Mouse (Mus musculus) layer of hippocampus, postnatal 36 days (tissue): ENCODE data around the gene Car5a. TPM values are rescaled to one million over a fixed set of nuclear protein-coding genes. Genes with fewer than 3 reads are reported as not detected.
A peak's percentile ranks its signal among the peaks of the same experiment; 100 is the strongest.

Experiments used
- DNase-seq, 2 experiments: peaks; one replicate each; pipeline ENCODE4 v3.0.0; 2022
- total RNA-seq, 2 experiments: library from RNA; stranded (reverse); gene quantifications; 2 replicates each; pipeline ENCODE4 v1.2.3; 2021

Car5a gene
- not detected for total RNA-seq

DNA sequence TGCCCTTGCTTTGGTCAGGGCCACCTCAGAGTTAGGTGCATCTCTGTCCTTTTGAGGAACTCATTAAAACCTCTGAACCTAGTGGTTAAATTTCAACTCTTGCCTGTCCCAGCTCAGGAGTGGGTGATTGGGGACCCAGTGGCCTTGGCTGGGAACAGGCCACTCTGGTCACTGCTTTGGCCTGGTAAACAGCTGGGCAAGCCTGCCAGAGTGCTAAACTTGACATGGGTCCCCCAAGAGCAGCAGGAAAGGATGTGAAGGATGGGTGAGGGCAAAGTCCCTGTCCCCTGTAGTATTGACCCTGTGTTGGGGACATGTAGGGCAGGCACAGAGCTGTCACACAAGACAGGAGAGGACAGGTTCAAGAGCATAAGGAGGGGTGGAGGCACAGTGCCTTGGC is at the start of gene Car5a:
Gene Car5a (minus strand): TSS at position 74 of the 400 bp plus-strand sequence.
- DNase-seq, result no peak

DNA sequence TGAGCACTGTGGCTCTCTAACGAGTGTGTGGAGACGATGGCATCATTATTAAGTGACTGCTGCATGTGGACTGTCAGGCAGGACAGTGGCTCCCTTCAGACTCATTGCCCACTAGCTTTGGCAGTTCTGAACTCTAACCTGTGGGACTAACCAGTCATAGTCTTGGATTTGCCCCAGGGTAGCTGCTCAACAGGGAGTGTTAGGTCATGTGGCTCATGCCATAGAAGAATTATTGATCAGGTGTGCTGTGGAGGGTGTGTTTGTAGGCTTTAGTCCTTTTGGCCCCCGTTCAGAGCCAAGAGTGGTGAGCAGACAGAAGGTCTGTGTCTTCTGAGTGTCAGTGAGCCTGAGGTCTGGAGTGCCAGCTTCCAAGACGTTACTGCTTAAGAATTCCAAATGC is 48.2 kb upstream of the Car5a start:
- no peak for DNase-seq

DNA sequence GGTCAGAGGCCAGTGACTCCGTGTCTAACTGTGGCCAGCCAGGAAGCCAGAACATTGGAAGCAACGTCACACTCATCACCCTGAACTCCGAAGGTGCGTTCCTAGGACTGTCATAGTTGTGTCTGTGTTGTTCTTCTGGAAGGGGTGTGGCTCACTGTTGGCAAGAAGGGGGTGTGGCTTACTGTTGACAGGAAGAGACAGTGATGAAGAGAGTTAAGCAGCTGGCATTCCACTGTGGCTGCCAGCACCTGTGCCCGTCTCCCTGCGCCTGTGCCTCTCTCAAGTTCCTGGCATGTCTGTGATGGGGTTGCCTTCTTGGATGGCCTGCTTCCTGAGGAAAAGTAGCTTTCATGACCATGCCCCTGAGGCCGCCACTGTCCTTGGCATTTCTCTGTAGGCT is 46.9 kb upstream of the Car5a start:
- no peak for DNase-seq

DNA sequence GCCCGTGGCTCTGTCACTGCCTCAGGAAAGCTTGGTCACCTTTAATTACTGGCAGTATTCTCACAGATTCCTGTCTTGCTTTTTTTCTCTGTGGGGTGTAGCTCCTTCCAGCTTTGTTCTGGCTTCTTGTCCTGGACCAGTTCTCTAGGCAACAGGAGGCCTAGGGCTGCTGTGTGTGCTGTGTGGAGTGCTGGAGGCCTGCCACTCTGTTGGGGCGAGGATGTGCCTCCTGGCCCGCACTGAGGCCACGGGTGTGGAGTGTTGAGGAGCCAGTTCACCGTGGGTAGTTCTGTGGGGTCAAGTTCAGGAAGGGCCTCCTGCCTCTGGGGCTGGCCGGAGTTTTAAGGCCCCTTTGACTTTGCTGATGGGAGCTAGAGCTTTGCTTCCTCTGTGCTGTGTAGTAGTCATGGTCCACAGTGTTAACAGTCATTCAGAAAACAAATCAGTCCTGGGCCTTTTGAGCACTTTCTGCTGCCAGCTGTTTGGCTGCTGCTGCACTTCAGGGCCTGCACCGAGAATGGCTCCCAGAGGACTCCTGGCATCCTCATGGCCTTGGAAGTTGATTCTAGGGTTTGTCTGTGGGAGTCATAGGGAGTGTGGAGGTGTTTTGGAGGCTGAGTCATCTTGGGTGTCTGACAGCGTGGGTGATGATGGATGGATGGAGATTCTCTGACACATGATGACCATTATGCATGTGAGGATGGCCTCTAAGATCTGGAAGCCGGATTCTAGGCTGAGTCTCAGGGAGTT is 46.0 kb upstream of the Car5a start:
- DNase-seq, result no peak

GRCm38 (mm10) chr8:121987892-121988291 is 43.2 kb upstream of the Car5a start:
- DNase-seq, result no peak

DNA sequence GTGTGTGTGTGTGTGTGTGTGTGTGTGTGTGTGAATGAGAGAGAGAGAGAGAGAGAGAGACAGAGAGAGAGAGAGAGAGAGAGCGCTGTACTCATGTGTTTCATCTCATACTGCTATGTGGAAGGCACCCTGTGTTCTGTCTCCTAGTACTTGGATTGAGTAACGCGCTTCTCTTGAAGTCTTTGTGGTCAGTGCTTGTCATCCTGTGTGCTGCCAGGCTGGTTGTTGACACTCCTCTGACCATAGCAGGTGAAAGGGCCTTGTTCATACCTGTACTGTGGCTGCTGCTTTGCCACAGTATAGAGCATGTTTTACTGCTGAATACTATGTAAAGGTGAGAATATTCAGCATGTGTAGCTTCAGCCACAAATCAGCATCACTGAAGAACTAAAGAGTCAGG is 41.0 kb upstream of the Car5a start:
- no peak for DNase-seq

DNA sequence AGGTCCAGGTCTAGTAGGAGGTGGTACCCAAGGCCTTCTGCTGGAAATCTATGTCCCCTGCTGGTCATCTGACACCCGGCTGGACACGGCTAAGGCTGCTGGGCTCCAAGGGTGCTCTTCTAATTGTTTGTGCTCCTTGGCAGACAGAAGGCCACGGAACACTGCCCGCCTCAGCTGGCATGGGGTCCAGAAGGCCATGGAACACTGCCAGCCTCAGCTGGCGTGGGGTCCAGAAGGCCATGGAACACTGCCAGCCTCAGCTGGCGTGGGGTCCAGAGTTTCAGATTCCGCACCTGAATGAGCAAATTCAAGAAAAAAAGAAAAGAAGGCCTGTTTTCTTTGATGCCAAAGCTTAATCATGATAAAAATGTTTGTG is 36.8 kb upstream of the Car5a start:
- DNase-seq, result peak; percentile 30 to 37

- no peak for DNase-seq
Observed at GRCm38 (mm10) chr8:121980792-121981519, 36.3 kb upstream of the Car5a start.

- no peak for DNase-seq
Observed at GRCm38 (mm10) chr8:121978670-121979069, 34.0 kb upstream of the Car5a start.

GRCm38 (mm10) chr8:121977819-121978590 is 33.3 kb upstream of the Car5a start:
- peak in 1 of 2 experiments; percentile 23 for DNase-seq

DNA sequence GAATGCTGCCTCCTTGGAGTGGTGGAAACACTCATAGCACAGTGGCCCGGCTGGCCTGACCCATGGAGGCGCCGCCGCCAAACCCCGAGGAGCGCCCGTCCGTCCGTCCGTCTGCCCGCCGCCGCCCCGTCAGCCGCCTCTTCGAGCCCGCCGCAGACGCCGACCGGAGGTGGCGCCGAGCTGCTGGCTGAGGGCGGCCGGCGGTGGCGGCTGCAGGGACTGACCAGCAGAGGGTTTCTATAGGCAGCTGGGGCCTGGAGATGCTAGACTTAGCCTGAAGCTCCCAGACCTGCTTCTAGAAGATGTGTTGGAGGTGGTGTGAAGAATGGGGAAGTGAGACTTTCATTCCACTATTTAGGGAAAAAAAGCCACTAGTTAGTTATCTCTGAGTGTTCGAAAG is 29.2 kb upstream of the Car5a start:
- DNase-seq, result no peak

DNA sequence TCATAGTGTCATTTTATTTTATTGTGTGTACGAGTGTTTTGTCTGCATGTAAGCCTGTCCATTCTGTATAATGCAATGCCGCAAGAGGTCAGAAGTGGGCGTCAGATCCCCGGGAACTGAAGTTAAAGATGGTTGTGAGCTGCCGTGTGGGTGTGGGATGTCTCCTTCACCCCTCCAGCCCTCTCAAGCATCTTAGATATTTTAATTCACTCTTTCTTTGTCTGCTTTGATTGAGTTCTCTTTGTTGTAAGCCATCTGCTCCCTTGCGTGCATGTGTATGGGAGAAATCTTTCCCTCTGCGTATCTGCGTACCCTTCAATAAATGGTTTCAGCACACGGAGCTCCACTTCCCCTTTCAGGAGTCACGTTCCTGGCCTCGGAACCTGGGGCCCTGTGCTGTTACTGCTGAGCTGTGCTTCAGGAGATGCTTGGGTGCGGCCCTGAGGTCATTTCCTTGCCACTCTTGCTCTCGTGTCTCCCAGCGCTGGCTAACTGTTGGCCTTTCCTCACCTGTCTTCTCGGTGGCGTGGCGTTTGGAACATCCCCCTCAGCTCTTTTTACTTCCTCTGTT is 26.9 kb upstream of the Car5a start:
- no peak for DNase-seq

GRCm38 (mm10) chr8:121970225-121970624 is 25.5 kb upstream of the Car5a start:
- no peak for DNase-seq

- DNase-seq, result no peak
Observed at GRCm38 (mm10) chr8:121968542-121968941, 23.8 kb upstream of the Car5a start.

DNA sequence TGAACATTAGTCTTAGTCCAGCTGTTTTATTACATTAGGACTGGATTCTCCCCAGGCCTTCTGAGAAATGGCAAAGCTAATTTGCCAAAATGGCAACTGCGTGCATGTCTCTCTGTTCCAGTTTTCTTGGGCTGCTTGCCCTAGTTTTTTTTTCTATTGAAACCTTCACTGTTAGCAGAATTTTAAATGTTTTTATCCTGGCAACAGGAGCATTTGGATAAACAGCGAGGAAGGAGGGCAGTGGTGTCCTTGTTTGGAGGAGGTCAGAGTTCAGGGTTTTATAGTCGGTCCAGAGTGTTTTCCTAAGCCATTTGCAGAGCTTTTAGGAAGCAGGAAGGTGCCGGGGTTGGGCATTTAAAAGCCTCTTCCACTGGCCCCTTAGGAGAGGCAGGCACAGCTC is 23.3 kb upstream of the Car5a start:
- no peak for DNase-seq

DNA sequence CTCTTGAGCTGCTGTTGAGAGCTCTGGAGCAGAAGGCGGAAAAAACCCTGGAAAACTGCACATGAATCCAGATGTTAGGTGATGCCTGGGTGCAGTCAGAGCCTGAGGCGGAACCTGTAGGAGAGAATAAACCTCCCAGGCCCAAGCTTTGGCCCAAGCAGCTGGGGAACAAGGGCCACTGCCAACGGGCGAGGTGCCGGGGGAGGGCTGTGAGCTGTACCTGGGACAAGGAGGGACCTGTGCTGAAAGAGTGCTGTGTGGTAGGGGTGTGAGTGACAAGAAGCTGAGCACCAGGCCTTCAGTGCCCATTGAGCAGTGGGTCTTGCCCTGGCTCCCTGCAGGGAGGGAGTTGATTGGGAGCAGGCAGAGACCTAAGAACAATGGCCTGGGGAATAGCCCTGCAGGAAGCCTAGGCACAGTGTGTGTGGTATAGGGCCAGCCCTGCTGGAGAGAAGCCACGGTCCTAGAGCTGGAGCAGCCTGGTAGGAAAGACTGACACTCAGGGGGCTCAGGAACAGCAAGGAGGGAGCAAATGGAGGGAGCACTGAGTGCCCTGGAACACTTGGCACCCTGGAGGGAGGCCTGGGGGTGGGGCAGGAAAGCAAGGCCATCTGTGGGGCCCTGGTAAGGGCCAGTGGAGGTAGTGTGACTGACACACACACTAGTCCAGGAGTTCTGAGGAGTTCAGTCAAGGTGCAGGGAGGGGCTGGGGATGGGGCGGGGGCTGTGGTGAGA is 22.2 kb upstream of the Car5a start:
- no peak for DNase-seq

- DNase-seq, result no peak
Observed at GRCm38 (mm10) chr8:121966110-121966509, 21.4 kb upstream of the Car5a start.

DNA sequence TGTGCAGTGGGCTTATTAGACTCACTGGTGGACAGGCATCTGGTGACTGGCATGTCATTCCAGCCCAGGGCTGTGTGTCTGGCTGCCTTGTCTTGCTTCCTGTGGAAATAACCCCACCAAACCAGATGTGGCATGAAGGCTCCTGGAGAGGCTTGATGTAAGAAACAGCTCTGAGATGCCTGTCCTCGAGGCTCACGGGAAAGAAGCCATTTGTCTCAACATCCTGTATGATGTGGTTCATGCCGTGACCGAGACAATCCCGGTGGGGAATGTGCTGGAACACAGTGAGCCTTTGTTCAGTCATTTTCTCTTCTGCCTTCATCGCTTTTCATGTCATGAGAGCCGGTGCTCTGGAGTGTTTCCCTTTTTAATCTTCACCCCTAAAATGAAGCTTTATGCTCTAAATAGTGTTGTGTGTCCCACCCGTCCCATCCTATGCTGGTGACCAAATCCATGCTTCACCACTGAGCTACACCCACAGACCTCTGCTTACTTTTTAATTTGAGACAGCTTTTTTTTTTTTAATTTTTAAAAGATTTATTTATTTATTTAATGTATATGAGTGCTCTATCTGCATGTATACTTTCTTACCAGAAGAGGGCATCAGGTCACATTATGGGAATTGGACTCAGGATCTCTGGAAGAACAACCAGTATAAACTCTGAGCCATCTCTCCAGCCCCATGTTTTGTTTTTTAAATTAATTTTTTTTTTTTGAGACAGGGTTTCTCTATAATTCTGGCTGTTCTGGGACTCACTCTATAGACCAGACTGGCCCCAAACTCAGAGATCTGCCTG is 20.2 kb upstream of the Car5a start:
- no peak for DNase-seq

GRCm38 (mm10) chr8:121962892-121963291 is 18.2 kb upstream of the Car5a start:
- no peak for DNase-seq

DNA sequence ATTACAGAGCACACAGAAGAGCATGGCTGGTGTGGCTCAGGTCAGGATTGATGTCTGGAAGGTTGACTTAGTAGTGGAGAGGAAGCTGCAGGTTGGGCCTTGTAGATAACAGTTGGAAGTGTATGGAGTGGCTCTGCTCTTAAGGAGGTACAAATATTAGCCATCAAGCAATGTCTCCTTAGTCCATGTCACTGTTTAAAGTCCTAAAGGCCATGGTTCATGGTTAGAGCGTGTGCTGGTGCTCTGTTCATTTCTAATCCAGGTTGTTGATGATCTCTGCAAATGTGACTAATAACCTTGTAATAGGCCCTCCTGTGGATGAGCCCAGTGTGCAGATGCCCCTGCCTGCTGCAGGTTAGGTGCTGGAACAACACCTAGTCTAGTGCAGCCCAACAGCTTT is 13.7 kb upstream of the Car5a start:
- DNase-seq, result no peak

DNA sequence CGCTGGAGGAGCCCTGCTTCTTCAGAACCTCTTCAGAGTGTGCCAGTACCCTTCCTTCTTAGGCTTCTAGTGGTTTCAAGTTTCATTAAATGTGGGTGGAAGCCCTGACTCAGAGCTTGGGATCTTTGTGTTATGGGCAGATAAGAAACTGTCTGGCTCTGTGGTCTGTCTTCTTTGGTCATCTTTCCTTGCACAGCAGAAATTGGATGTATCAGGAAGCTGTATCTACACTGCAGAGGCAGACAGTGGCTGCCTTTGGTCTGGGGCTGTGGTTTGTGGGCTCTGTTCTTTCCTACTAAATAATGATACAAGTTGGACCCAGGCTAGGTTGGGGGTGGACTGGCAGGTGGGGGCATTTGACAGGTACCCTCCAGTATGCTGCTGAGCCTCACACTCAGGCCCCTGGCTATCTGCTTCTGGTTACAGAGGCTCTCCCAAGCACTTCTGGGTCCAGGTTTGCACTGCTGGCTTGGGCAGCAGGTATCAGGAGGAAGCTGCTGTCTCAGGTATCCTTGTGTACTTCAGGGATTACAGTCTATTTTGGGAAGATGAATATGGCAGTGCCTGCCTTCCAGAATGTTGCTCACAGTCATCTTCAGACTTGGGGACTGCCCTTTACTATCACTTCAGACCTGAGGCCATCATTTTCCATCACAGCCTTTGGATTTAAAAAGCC is 11.3 kb upstream of the Car5a start:
- DNase-seq, result no peak
